Mouse (Mus musculus) forebrain, embryonic 12.5 days (tissue): ENCODE data around the gene Slc4a8. TPM values are rescaled to one million over a fixed set of nuclear protein-coding genes. Genes with fewer than 3 reads are reported as not detected.

Experiments used
- ATAC-seq: fragments of 200-750 bp; cut with Nextera tagmentation; 2 replicates; pipeline ENCODE4 v1.8.0; 2017; ENCODE audit warnings: moderate TSS enrichment; ENCODE audit not compliant: low FRiP score
- H3K27ac ChIP-seq: fragments of 300-500 bp; sonication (generic); 2 replicates; pipeline ENCODE4 v1.5.1; 2016; ENCODE audit warnings: mild to moderate bottlenecking
- H3K27me3 ChIP-seq: fragments of 300-500 bp; sonication (generic); 2 replicates; pipeline ENCODE4 v1.6.1; 2016; ENCODE audit warnings: mild to moderate bottlenecking
- H3K36me3 ChIP-seq: fragments of 300-500 bp; sonication (generic); replicated peaks from 2 replicates; pipeline ENCODE4 v1.6.1; 2016; ENCODE audit warnings: mild to moderate bottlenecking
- H3K4me1 ChIP-seq: fragments of 300-500 bp; sonication (generic); 2 replicates; pipeline ENCODE4 v1.6.1; 2016
- H3K4me2 ChIP-seq: fragments of 300-500 bp; sonication (generic); 2 replicates; pipeline ENCODE4 v1.6.1; 2016; ENCODE audit warnings: mild to moderate bottlenecking, moderate library complexity
- H3K4me3 ChIP-seq: fragments of 300-500 bp; sonication (generic); replicated peaks from 2 replicates; pipeline ENCODE4 v1.5.1; 2016; ENCODE audit warnings: mild to moderate bottlenecking
- H3K9ac ChIP-seq: fragments of 300-500 bp; sonication (generic); 2 replicates; pipeline ENCODE4 v1.6.1; 2016; ENCODE audit warnings: mild to moderate bottlenecking
- H3K9me3 ChIP-seq: fragments of 300-500 bp; sonication (generic); 2 replicates; pipeline ENCODE4 v1.6.1; 2016
- WGBS: fragments of 180-500 bp; shearing (Covaris S2); methylation state at CpG from one replicate; pipeline ENCODE4 v1.1.7; 2016; 5-methylcytosine and 5-hydroxymethylcytosine counted together
- polyA plus RNA-seq: library from polyadenylated mRNA; unstranded; fragments of >200 nt; fragmentation: Nextera tagmentation; extraction: Ambion mirVana; gene quantifications from 2 replicates; pipeline ENCODE4 v1.2.1, GENCODE M21; 2016

The Slc4a8 gene
- polyA plus RNA-seq, 1 experiment from 2014 or later = 19.5 TPM

DNA sequence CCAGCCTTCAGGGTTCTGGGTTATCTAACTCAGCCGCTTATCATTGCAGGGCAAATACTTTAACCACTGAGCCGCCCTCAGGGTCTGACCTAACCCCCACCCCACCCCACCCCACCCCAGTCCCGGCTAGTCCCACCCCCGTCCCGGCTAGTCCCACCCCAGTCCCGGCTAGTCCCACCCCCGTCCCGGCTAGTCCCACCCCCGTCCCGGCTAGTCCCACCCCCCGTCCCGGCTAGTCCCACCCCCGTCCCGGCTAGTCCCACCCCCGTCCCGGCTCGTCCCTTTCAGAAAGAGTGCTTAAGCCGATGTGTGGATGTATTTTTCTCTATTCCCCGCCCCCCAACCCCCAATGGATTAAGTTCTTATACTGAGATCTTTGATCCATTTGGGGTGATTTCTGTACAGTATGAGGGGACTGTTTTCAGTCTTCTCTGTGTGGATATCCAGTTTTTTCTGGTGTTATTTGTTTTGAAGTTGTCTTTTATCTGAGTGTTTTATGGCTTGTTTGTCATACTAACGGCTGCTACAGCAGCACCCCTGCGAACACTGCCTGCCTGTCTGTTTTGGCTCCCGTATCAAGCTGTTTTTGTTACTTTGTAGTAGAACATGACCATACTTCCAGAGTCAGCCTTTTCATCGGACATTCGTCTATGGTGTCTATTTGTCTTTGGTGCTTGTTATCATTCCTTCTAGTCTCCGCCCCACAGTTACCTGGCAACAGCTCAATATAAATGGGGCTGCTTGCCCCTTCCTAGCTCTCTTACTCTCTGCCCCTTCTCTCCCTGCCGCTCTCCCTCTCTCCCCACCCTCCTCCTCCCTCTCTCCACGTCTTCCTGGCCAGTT is 14.2 kb upstream of the Slc4a8 start:
- Histone ChIP-seq H3K27me3 (peaks cover 4% of the 10 kb centered on the region; the same call in 1 of the 2 replicates), H3K4me2 (peak overlapping the region; percentile 56), H3K4me3 (peak overlapping the region; percentile 36), H3K9ac (no peak overlapping the region), H3K36me3 (no peaks in the 10 kb centered on the region), H3K4me1 (peaks cover 9% of the 10 kb centered on the region), H3K9me3 (no peaks in the 10 kb centered on the region), H3K27ac (no peak overlapping the region)
- peak; percentile 60; the same call in 1 of the 2 replicates for ATAC-seq
- 4% methylated on average over 26 of the region's 27 CpGs for WGBS

DNA sequence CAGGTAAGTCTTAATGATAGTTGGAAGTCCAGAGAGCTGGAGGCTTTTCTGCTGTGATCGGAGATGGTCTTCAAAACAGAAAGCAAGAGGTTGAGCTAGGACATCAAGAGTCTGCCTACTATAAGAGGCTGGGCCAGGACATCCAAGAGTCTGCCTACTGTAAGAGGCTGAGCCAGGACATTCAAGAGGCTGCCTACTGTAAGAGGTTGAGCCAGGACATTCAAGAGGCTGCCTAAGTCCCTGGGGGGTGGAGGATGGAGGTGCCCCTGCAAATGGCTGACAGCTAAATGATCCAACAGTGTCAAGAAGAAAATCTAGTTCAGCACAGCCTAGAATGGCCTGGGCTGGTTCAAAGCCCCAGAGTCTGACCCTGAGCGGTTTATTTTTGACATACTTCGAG is 13.0 kb upstream of the Slc4a8 start:
- peaks cover 4% of the 10 kb centered on the region; the same call in 1 of the 2 replicates for H3K27me3 ChIP-seq
- no peaks in the 10 kb centered on the region for H3K36me3 ChIP-seq
- H3K9ac ChIP-seq = no peak overlapping the region
- H3K9me3 ChIP-seq = no peaks in the 10 kb centered on the region
- no peak overlapping the region for H3K4me2 ChIP-seq
- no peak for ATAC-seq
- no peak overlapping the region for H3K27ac ChIP-seq
- no peak overlapping the region for H3K4me3 ChIP-seq
- 92% methylated on average over 3 of the region's 3 CpGs for WGBS
- peaks cover 9% of the 10 kb centered on the region for H3K4me1 ChIP-seq

DNA sequence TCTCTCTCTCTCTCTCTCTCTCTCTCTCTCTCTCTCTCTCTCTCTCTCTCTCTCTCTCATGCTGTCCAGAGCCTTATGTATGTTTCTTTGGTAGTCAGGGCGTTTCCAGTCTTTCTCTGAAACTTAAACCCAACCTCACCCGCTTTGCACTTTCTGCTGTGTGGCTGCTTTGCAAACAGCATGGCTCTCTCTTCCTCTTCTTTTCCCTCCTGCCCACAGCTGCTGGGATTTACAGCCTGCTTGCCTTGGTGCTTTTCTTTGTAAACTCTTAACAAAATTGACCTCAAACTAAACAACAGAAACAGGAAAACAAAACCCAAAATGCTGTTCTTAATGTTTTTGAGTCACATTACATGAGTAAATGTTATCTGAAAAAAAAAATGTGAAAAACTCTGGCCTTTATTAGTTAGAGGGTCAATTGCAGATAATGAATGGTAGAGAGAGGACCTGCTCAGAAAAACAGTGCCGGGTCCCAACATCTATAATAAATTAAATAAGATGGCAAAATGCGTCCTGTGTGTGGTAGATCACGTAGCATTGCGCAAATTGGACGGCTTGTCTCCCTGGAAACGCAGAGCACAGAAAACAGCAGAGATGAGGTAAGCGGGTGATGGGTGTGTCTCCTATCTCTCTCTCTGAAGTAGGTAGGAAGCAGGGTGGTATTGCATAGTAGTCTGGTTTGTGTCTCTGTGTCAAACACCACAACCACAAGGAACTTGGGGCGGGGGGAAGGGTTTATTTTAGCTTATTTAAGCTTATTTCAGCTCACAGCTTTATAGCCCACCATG is 11.6 kb upstream of the Slc4a8 start:
- 80% methylated on average over 10 of the region's 10 CpGs for WGBS
- no peak for ATAC-seq
- H3K27ac ChIP-seq = no peak overlapping the region
- no peak overlapping the region for H3K4me3 ChIP-seq
- no peaks in the 10 kb centered on the region for H3K36me3 ChIP-seq
- no peak overlapping the region for H3K9ac ChIP-seq
- H3K27me3 ChIP-seq = peaks cover 4% of the 10 kb centered on the region; the same call in 1 of the 2 replicates
- H3K4me2 ChIP-seq = no peak overlapping the region
- H3K4me1 ChIP-seq = peaks cover 13% of the 10 kb centered on the region
- no peaks in the 10 kb centered on the region for H3K9me3 ChIP-seq

DNA sequence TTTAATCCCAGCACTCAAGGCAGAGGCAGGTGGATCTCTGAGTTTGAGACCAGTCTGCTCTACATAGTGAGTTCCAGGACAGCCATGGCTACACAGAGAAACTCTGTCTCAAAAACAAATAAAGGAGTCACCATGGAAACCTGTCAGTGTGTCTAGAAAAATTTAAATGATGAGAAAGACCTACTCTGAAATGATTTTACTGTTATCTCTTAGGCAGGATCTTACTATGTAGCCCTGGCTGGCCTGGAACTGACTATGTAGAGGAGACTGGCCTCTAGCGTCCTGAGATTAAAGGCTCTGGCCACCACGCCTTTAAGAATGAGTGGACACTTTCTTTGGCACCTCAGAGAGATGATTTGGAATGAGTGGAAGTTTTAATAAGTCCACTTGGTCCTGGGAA is 9.1 kb upstream of the Slc4a8 start:
- H3K27me3 ChIP-seq = 0 out of 2 replicates have a peak, but pooled peaks cover 4% of the 10 kb centered on the region
- H3K36me3 ChIP-seq = no peaks in the 10 kb centered on the region
- H3K4me1 ChIP-seq = peaks cover 16% of the 10 kb centered on the region
- no peak overlapping the region for H3K4me2 ChIP-seq
- H3K4me3 ChIP-seq = no peak overlapping the region
- no peak overlapping the region for H3K9ac ChIP-seq
- no peak overlapping the region for H3K27ac ChIP-seq
- H3K9me3 ChIP-seq = no peaks in the 10 kb centered on the region
- 78% methylated on average over 2 of the region's 2 CpGs for WGBS
- no peak for ATAC-seq

DNA sequence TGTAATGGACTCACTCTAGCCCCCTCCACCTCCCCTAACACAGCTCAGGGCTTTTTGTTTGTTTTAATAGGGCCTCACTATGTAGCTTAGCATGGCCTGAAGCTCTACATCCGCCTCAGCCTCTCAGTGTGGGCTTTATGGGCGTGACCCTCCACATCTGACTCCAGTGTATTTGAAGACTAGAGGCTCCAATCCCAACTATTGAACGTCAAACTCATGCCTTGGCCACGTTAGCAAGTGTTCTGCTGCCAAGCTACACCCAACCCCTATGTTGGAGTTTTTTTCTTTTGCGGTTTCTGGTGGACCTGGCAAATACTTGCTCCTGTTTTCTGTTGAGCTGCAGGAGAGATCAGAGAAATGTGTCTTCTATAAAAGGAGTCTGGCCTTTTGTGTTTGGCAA is 8.5 kb upstream of the Slc4a8 start:
- no peaks in the 10 kb centered on the region for H3K36me3 ChIP-seq
- peaks cover 10% of the 10 kb centered on the region for H3K4me1 ChIP-seq
- H3K9ac ChIP-seq = no peak overlapping the region
- no peak overlapping the region for H3K4me2 ChIP-seq
- H3K9me3 ChIP-seq = no peaks in the 10 kb centered on the region
- WGBS = 67% methylated on average over 5 of the region's 5 CpGs
- no peak for ATAC-seq
- H3K27ac ChIP-seq = no peak overlapping the region
- no peak overlapping the region for H3K4me3 ChIP-seq
- H3K27me3 ChIP-seq = 0 out of 2 replicates have a peak, but pooled peaks cover 4% of the 10 kb centered on the region

DNA sequence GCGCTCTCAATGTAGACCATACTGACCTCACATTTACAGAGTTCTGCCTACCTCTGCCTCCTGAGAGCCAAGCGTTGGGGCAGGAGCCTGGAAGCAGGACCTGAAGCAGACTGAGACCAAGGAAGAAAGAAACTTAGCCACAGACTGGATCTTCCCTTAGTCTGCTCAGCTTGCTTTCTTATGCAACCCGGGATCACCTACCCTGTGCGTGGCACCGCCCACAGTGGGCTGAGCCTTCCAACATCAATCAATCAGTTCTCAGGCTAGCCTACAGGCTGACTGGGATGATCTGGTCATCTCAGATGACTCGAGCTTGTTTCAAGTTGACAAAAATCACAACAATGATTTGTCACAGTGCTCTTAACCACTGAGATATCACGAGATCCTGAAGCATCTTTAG is 7.5 kb upstream of the Slc4a8 start:
- no peak overlapping the region for H3K4me3 ChIP-seq
- no peak overlapping the region for H3K9ac ChIP-seq
- H3K4me2 ChIP-seq = no peak overlapping the region
- no peak for ATAC-seq
- H3K27me3 ChIP-seq = 0 out of 2 replicates have a peak, but pooled peaks cover 4% of the 10 kb centered on the region
- H3K36me3 ChIP-seq = no peaks in the 10 kb centered on the region
- peaks cover 10% of the 10 kb centered on the region for H3K4me1 ChIP-seq
- no peak overlapping the region for H3K27ac ChIP-seq
- H3K9me3 ChIP-seq = no peaks in the 10 kb centered on the region
- WGBS = 46% methylated on average over 7 of the region's 7 CpGs

DNA sequence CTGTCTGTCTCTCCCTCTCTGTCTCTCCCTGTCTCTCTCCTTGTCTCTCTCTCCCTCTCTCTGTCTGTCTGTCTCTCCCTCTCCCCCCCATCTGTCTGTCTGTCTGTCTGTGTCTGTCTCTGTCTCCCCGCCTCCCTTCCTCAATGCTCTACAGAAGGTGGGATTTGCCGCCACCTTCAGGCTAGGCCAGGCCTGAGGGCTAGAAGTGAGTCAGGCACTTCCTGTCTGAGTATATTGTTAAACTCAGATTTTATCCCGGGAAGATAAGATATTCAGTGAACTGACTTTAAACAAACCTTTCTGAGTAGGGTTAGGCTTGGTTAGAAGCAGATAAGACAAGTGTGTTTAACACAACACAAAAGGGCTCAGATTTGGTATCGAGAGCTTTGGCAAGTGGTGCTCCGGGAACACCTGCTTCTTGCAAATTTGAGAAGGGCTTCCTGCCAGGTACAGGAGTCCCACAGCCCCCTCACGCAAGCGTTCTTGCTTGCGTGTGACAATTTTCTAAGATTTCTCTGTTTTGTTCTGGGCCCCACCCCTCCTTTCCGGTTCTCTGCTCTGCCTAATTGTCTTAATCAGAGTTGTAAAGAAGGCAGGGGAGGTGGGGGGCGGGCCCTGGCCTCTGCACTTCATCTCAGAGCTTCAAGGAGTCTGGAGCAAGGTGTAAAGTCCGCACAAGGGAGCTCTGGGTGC is 6.6 kb upstream of the Slc4a8 start:
- Histone ChIP-seq H3K36me3 (no peaks in the 10 kb centered on the region), H3K9ac (peak overlapping the region; percentile 27; the same call in 1 of the 2 replicates), H3K4me2 (peak overlapping the region; percentile 46), H3K4me3 (0 out of 2 replicates have a peak overlapping the region, but pooled peaks have one; percentile 1), H3K27me3 (no peaks in the 10 kb centered on the region), H3K27ac (no peak overlapping the region; the same call in 1 of the 2 replicates), H3K9me3 (no peaks in the 10 kb centered on the region), H3K4me1 (peaks cover 10% of the 10 kb centered on the region)
- WGBS = 14% methylated on average over 11 of the region's 11 CpGs
- ATAC-seq = no peak

DNA sequence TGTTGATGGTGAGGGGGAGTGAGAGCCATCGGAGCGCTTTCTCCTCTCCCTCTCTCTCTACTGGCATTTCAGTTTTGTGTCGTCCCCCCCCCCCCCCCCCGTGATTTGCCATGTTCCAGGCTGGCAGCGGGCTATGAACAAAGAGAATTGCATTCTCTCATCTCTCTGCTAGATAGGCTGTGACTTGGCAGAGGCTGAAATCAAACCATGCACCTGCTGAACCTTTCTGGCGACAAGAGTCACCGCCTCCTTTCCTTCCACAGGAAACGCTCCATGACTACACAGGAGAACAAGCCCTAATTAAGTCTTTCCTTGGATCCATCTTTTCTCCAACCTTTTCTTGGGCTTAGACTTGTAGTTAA is 6.1 kb upstream of the Slc4a8 start:
- Histone ChIP-seq H3K4me2 (peak overlapping the region; percentile 46), H3K4me3 (0 out of 2 replicates have a peak overlapping the region, but pooled peaks have one; percentile 1), H3K4me1 (peaks cover 12% of the 10 kb centered on the region), H3K27ac (no peak overlapping the region; the same call in 1 of the 2 replicates), H3K9me3 (no peaks in the 10 kb centered on the region), H3K36me3 (no peaks in the 10 kb centered on the region), H3K27me3 (no peaks in the 10 kb centered on the region), H3K9ac (peak overlapping the region; percentile 27; the same call in 1 of the 2 replicates)
- 34% methylated on average over 6 of the region's 8 CpGs for WGBS
- no peak for ATAC-seq

DNA sequence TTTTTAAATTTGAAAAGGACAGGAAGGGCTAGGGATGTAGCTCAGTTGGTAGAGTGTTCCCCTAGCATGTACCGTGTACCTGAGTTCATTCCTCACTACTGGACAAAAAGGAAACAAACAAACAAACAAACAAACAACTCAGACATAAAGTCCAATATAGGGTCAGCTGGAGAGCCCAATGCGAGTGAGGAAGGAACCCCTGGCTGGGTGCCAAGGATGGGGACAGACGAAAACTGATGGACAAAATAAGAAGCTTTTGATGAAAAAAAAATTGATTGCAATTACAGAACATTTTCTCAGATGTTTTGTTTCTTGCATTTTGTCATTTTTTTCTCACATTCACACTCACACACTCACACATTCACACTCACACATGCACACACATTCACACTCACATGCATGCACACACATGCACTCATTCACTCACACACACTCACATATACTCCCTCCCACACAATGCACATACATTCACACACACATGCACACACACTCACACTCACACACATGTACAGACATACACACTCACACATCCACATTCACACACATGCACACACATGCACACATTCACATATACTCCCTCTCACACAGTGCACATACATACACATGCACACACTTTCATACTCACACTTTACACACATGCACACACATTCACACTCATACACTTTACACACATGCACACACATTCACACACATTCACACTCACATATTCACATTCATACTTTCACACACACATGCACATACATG is 5.5 kb upstream of the Slc4a8 start:
- H3K27ac ChIP-seq = no peak overlapping the region
- H3K9me3 ChIP-seq = no peaks in the 10 kb centered on the region
- H3K27me3 ChIP-seq = no peaks in the 10 kb centered on the region
- no peak overlapping the region for H3K4me2 ChIP-seq
- H3K4me1 ChIP-seq = peaks cover 18% of the 10 kb centered on the region
- 75% methylated on average over 3 of the region's 3 CpGs for WGBS
- no peak for ATAC-seq
- H3K4me3 ChIP-seq = no peak overlapping the region
- no peak overlapping the region for H3K9ac ChIP-seq
- no peaks in the 10 kb centered on the region for H3K36me3 ChIP-seq

DNA sequence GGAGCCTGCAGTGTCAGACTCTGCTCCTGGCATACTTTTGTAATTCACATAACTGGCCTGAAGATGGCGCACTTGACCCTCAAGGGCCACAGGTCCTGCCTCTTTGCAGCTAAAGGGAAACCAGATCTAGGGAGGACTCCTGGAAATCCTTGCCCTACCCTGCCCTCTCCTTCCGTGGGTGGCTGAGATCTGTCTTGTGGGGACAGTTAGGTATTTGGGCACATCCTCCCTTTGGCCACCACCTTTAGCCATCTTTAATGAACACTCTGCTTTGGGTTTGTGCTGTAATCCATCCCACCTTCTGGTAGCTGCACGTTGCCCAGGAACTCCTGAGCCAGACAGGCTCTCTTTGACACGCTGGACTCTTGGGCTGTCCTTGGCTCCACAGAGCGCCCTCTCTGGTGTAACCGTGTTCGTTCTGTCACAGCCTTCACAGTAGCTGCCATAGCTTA is 4.0 kb upstream of the Slc4a8 start:
- ATAC-seq = no peak
- no peak overlapping the region for H3K9ac ChIP-seq
- no peak overlapping the region for H3K27ac ChIP-seq
- H3K4me1 ChIP-seq = peaks cover 26% of the 10 kb centered on the region
- H3K27me3 ChIP-seq = no peaks in the 10 kb centered on the region
- H3K36me3 ChIP-seq = no peaks in the 10 kb centered on the region
- H3K4me3 ChIP-seq = no peak overlapping the region
- WGBS = 1% methylated on average over 7 of the region's 7 CpGs
- H3K4me2 ChIP-seq = no peak overlapping the region
- H3K9me3 ChIP-seq = no peaks in the 10 kb centered on the region

DNA sequence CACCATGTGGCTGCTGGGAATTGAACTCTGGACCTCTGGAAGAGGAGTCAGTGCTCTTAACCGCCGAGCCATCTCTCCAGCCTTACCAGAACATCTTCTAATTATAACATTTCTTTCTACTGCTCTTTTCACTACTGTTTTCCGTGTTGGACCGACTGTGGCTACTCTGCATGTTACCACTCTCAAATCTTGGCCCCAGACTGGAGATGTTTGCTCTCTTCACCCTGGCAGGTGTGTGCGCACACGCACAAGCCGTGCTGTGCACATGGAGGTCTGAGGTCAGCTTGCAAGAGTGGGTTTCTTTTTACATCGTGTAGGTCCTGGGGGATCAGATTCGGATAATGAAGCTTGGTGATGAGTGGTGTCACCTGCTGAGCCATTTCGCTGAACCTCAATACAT is 2.3 kb upstream of the Slc4a8 start:
- no peak overlapping the region for H3K27ac ChIP-seq
- no peaks in the 10 kb centered on the region for H3K36me3 ChIP-seq
- H3K4me3 ChIP-seq = no peak overlapping the region
- no peak for ATAC-seq
- no peak overlapping the region for H3K4me2 ChIP-seq
- no peak overlapping the region for H3K9ac ChIP-seq
- WGBS = 95% methylated on average over 10 of the region's 10 CpGs
- H3K4me1 ChIP-seq = peaks cover 33% of the 10 kb centered on the region
- H3K27me3 ChIP-seq = no peaks in the 10 kb centered on the region
- H3K9me3 ChIP-seq = no peaks in the 10 kb centered on the region
